Mouse (Mus musculus) limb, embryonic 14.5 days (tissue): Measurements from ENCODE around the gene Itgb4. TPM values are rescaled to one million over a fixed set of nuclear protein-coding genes. Genes with fewer than 3 reads are reported as not detected.

Source experiments
- ATAC-seq: fragments of 200-750 bp; cut with Nextera tagmentation; 2 replicates; pipeline ENCODE4 v1.8.0; 2017; ENCODE audit warnings: low read depth, moderate number of reproducible peaks, moderate TSS enrichment; ENCODE audit not compliant: low FRiP score
- DNase-seq: peaks from one replicate; pipeline ENCODE4 v3.0.0-alpha.2; 2015; ENCODE audit warnings: low spot score
- H3K27ac ChIP-seq: fragments of 300-500 bp; sonication (generic); replicated peaks from 2 replicates; pipeline ENCODE4 v1.5.1; 2014; ENCODE audit warnings: low read depth, mild to moderate bottlenecking, low read length, moderate library complexity, mixed read lengths
- H3K27me3 ChIP-seq: fragments of 300-500 bp; sonication (generic); 2 replicates; pipeline ENCODE4 v1.6.1; 2014; ENCODE audit warnings: low read length, mixed read lengths; ENCODE audit not compliant: control insufficient read depth, insufficient read depth
- H3K36me3 ChIP-seq: fragments of 300-500 bp; sonication (generic); 2 replicates; pipeline ENCODE4 v1.6.1; 2014; ENCODE audit warnings: mild to moderate bottlenecking, low read length, moderate library complexity, mixed read lengths; ENCODE audit not compliant: control insufficient read depth, insufficient read depth
- H3K4me1 ChIP-seq: fragments of 300-500 bp; sonication (generic); 2 replicates; pipeline ENCODE4 v1.6.1; 2014; ENCODE audit warnings: antibody characterized with exemption, low read length, mixed read lengths; ENCODE audit not compliant: control insufficient read depth, insufficient read depth
- H3K4me2 ChIP-seq: fragments of 300-500 bp; sonication (generic); replicated peaks from 2 replicates; pipeline ENCODE4 v1.6.1; 2014; ENCODE audit warnings: low read depth, mild to moderate bottlenecking, low read length, moderate library complexity; ENCODE audit not compliant: severe bottlenecking
- H3K4me3 ChIP-seq: fragments of 300-500 bp; sonication (generic); replicated peaks from 2 replicates; pipeline ENCODE4 v1.5.1; 2014; ENCODE audit warnings: low read length
- H3K9ac ChIP-seq: fragments of 300-500 bp; sonication (generic); 2 replicates; pipeline ENCODE4 v1.6.1; 2014; ENCODE audit warnings: mild to moderate bottlenecking, low read depth, low read length, moderate library complexity; ENCODE audit not compliant: severe bottlenecking
- H3K9me3 ChIP-seq: fragments of 300-500 bp; sonication (generic); 2 replicates; pipeline ENCODE4 v1.6.1; 2016; ENCODE audit warnings: low read length; ENCODE audit not compliant: control insufficient read depth
- POLR2A ChIP-seq: fragments of 200-500 bp; IDR thresholded peaks from 2 replicates; pipeline ENCODE4 v1.8.0; 2012; ENCODE audit warnings: inconsistent platforms, mild to moderate bottlenecking, moderate library complexity, borderline replicate concordance; ENCODE audit not compliant: insufficient read depth, insufficient read length; ENCODE audit errors: extremely low read depth
- WGBS: fragments of 180-500 bp; shearing (Covaris S2); extraction: QIAGEN DNeasy Blood & Tissue Kit; methylation state at CpG from one replicate; pipeline ENCODE4 v1.1.7; 2014; 5-methylcytosine and 5-hydroxymethylcytosine counted together
- polyA plus RNA-seq, 2 experiments: library from polyadenylated mRNA; depleted of rRNA in 1 of 2; stranded (reverse) in 1 of 2; unstranded in 1 of 2; fragments of >200 nt; fragmentation: Nextera tagmentation in 1 of 2; extraction: Ambion mirVana in 1 of 2; gene quantifications; 2 replicates each; pipeline versions ENCODE4 v1.2.1 to v1.2.3; 2012 to 2014

Gene Itgb4
- polyA plus RNA-seq, 2 experiments: 11.3 to 12.5 TPM

- TF ChIP-seq POLR2A: no peak
These were observed 33.9 kb downstream of the Itgb4 start for GRCm38 (mm10) chr11:116008411-116008810.

GRCm38 (mm10) chr11:116008832-116009375 is 34.4 kb downstream of the Itgb4 start:
- WGBS: 82% methylated on average over 13 of the region's 13 CpGs
- H3K36me3 ChIP-seq: peaks cover 37% of the 10 kb centered on the region
- H3K27ac ChIP-seq: no peak overlapping the region
- H3K9me3 ChIP-seq: no peaks in the 10 kb centered on the region
- no peak overlapping the region for H3K4me3 ChIP-seq
- peaks cover 23% of the 10 kb centered on the region for H3K4me1 ChIP-seq
- no peak for ATAC-seq
- DNase-seq: no peak
- no peak overlapping the region for H3K9ac ChIP-seq
- TF ChIP-seq POLR2A: no peak
- H3K27me3 ChIP-seq: no peaks in the 10 kb centered on the region
- no peak overlapping the region for H3K4me2 ChIP-seq

More at GRCm38 (mm10) chr11:116008411-116008810, 33.9 kb downstream of the Itgb4 start:
- no peak for DNase-seq
- Histone ChIP-seq H3K9me3 (no peaks in the 10 kb centered on the region), H3K36me3 (peaks cover 37% of the 10 kb centered on the region), H3K4me1 (peaks cover 23% of the 10 kb centered on the region), H3K9ac (no peak overlapping the region), H3K4me3 (no peak overlapping the region), H3K4me2 (no peak overlapping the region), H3K27ac (no peak overlapping the region), H3K27me3 (no peaks in the 10 kb centered on the region)
- no peak for ATAC-seq
- whole genome bisulfite sequencing: 84% methylated on average over 11 of the region's 11 CpGs

- DNase-seq (no peak), ATAC-seq (no peak)
- no peaks in the 10 kb centered on the region for H3K27me3 ChIP-seq
- no peak for TF ChIP-seq POLR2A
- no peaks in the 10 kb centered on the region for H3K9me3 ChIP-seq
- H3K4me1 ChIP-seq: peaks cover 23% of the 10 kb centered on the region
- WGBS: 93% methylated on average over 11 of the region's 11 CpGs
- H3K4me2 ChIP-seq: no peak overlapping the region
- no peak overlapping the region for H3K27ac ChIP-seq
- no peak overlapping the region for H3K4me3 ChIP-seq
- no peak overlapping the region for H3K9ac ChIP-seq
- H3K36me3 ChIP-seq: peaks cover 37% of the 10 kb centered on the region
These were observed 35.2 kb downstream of the Itgb4 start for GRCm38 (mm10) chr11:116009661-116010060.

GRCm38 (mm10) chr11:116010146-116010545 is 35.6 kb downstream of the Itgb4 start:
- DNase-seq: no peak
- peaks cover 22% of the 10 kb centered on the region for H3K4me1 ChIP-seq
- no peak for TF ChIP-seq POLR2A
- H3K4me3 ChIP-seq: no peak overlapping the region
- no peak overlapping the region for H3K9ac ChIP-seq
- no peaks in the 10 kb centered on the region for H3K27me3 ChIP-seq
- H3K9me3 ChIP-seq: no peaks in the 10 kb centered on the region
- H3K4me2 ChIP-seq: no peak overlapping the region
- H3K27ac ChIP-seq: no peak overlapping the region
- 91% methylated on average over 8 of the region's 8 CpGs for WGBS
- no peak for ATAC-seq
- H3K36me3 ChIP-seq: peaks cover 37% of the 10 kb centered on the region

GRCm38 (mm10) chr11:116010948-116011347 is 36.4 kb downstream of the Itgb4 start:
- 86% methylated on average over 5 of the region's 5 CpGs for WGBS
- ATAC-seq: no peak
- no peak overlapping the region for H3K4me3 ChIP-seq
- H3K27me3 ChIP-seq: no peaks in the 10 kb centered on the region
- H3K4me1 ChIP-seq: peaks cover 15% of the 10 kb centered on the region
- no peak for TF ChIP-seq POLR2A
- no peak for DNase-seq
- no peak overlapping the region for H3K4me2 ChIP-seq
- H3K9me3 ChIP-seq: no peaks in the 10 kb centered on the region
- H3K9ac ChIP-seq: no peak overlapping the region
- peaks cover 37% of the 10 kb centered on the region for H3K36me3 ChIP-seq
- H3K27ac ChIP-seq: no peak overlapping the region
